8 mouse cellular contexts compared by ENCODE assay signal in the genomic region with DNA sequence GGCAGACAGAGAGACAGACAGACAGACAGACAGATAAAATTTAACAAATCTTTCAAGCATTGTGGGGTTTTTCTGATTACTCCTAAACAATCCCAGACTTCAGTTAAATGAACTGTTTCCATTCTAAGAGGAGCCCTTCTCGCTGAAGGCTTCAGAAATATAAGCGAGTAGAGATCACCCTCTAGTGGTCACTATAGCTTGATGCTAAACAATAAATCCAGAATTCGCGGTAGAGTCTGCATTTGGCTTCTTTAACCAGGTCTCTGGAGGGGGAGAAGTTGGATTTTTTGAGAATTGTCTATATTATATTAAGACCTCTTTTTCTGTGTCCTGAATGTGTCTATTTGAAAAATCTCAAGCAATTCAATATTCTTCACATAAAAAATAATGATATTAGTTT. TPM values are rescaled to one million over a fixed set of nuclear protein-coding genes. Genes with fewer than 3 reads are reported as not detected.
DNase-seq lines count a peak whose midpoint lies in the region; ATAC-seq and TF ChIP-seq lines count a peak whose summit lies in the region.
"Had no signal": no experiment of that assay in that cellular context is flagged by ENCODE, and none has a peak within 500 bp of the region (broad histone marks: within the 10 kb centered on the region; RNA-seq: fewer than 3 reads in every experiment).

No protein-coding gene starts in this region.

- H3K4me1 ChIP-seq in E14TG2a.4 (replicated peaks; ENCODE audit: low read depth, low read length) = no peaks in the 10 kb centered on the region
- no peaks in the 10 kb centered on the region for H3K4me1 ChIP-seq in hindbrain, embryonic 13.5 days (replicated peaks)
- H3K4me1 ChIP-seq in neural tube, embryonic 14.5 days (ENCODE audit: control insufficient read depth, insufficient read depth, low read length) = no peaks in the 10 kb centered on the region
- H3K4me1 ChIP-seq: megakaryocyte, embryonic 14.5 days had no signal

- no peak overlapping the region for H3K4me2 ChIP-seq in hindbrain, embryonic 13.5 days
- H3K4me2 ChIP-seq in neural tube, embryonic 14.5 days (ENCODE audit: low read depth, low read length) = no peak overlapping the region

- no peak overlapping the region; the same call in 1 of the 2 replicates for H3K4me3 ChIP-seq in layer of hippocampus, adult 2 months
- no peak overlapping the region for H3K4me3 ChIP-seq in E14TG2a.4 (replicated peaks; ENCODE audit: low read length)
- no peak overlapping the region for H3K4me3 ChIP-seq in hindbrain, embryonic 13.5 days
- H3K4me3 ChIP-seq in neural tube, embryonic 14.5 days (ENCODE audit: low read depth, low read length) = no peak overlapping the region
- H3K4me3 ChIP-seq: megakaryocyte, embryonic 14.5 days had no signal

- peak; percentile 75 for ATAC-seq in hindbrain, embryonic 13.5 days (ENCODE audit: low FRiP score)
- ATAC-seq in neural tube, embryonic 14.5 days (ENCODE audit: low read depth) = peak; percentile 78

- H3K9me3 ChIP-seq in E14TG2a.4 (ENCODE audit: low read length) = no peaks in the 10 kb centered on the region
- no peaks in the 10 kb centered on the region for H3K9me3 ChIP-seq in hindbrain, embryonic 13.5 days
- H3K9me3 ChIP-seq in neural tube, embryonic 14.5 days (ENCODE audit: control insufficient read depth, low read length) = no peaks in the 10 kb centered on the region
- H3K9me3 ChIP-seq: megakaryocyte, embryonic 14.5 days had no signal

- DNase-seq in layer of hippocampus, adult 2 months (ENCODE audit: low spot score in 2 of 2) = peak; percentile 35 to 38
- no peak for DNase-seq in layer of hippocampus, postnatal 36 days
- peak; percentile 76 for DNase-seq in brain, adult 2 months (ENCODE audit: low read depth, low spot score)
- no peak for DNase-seq in ovary, postnatal 10 days (ENCODE audit: low spot score)

- H3K36me3 ChIP-seq in E14TG2a.4 (ENCODE audit: insufficient read depth, low read length) = no peaks in the 10 kb centered on the region
- H3K36me3 ChIP-seq in hindbrain, embryonic 13.5 days = no peaks in the 10 kb centered on the region
- no peaks in the 10 kb centered on the region for H3K36me3 ChIP-seq in neural tube, embryonic 14.5 days (ENCODE audit: control insufficient read depth, insufficient read depth, low read length)

- no peak overlapping the region for H3K9ac ChIP-seq in hindbrain, embryonic 13.5 days
- no peak overlapping the region for H3K9ac ChIP-seq in neural tube, embryonic 14.5 days (replicated peaks; ENCODE audit: low read depth, low read length)

- no peaks in the 10 kb centered on the region for H3K27me3 ChIP-seq in E14TG2a.4 (ENCODE audit: insufficient read depth, low read length)
- H3K27me3 ChIP-seq in hindbrain, embryonic 13.5 days = no peaks in the 10 kb centered on the region
- no peaks in the 10 kb centered on the region for H3K27me3 ChIP-seq in neural tube, embryonic 14.5 days (ENCODE audit: control insufficient read depth, insufficient read depth, low read length)

- 2% methylated on average over 4 of the region's 4 CpGs for WGBS in hindbrain, embryonic 13.5 days
- WGBS in neural tube, embryonic 14.5 days = 2% methylated on average over 4 of the region's 4 CpGs

- H3K27ac ChIP-seq in layer of hippocampus, adult 2 months = no peak overlapping the region
- H3K27ac ChIP-seq in hindbrain, embryonic 13.5 days = no peak overlapping the region
- H3K27ac ChIP-seq in neural tube, embryonic 14.5 days (ENCODE audit: low read depth, low read length) = no peak overlapping the region

- TF ChIP-seq CTCF in layer of hippocampus, adult 2 months (conservative IDR thresholded peaks at IDR 0.05) = peak; percentile 78
- TF ChIP-seq CTCF in E14TG2a.4 (conservative IDR thresholded peaks at IDR 0.05; ENCODE audit: low read length) = peak; percentile 58

RNA-seq across cellular contexts. Expression of gene Jrkl, which starts 50.4 kb away (rescaled TPM):
- total RNA-seq in layer of hippocampus, adult 2 months (2021) = 1 to 10 TPM; 8.6 to 9.2 TPM
- total RNA-seq in layer of hippocampus, postnatal 36 days (2021) = 10 to 100 TPM; 10.5 to 11.6 TPM
- polyA plus RNA-seq in hindbrain, embryonic 13.5 days (2015; fragmentation: Nextera tagmentation; extraction: Ambion mirVana) = 12.7 and 12.8 TPM in 2 replicates
- 9.1 and 11.7 TPM in 2 replicates for polyA plus RNA-seq in neural tube, embryonic 14.5 days (2014; fragmentation: Nextera tagmentation; extraction: Ambion mirVana)

RNA-seq across cellular contexts. Expression of gene Ccdc82, which starts 51.5 kb away (rescaled TPM):
- total RNA-seq in layer of hippocampus, adult 2 months (2021) = 10 to 100 TPM; 14.1 to 17.9 TPM
- total RNA-seq in layer of hippocampus, postnatal 36 days (2021) = 10 to 100 TPM; 14.7 to 17.2 TPM
- 13.5 and 13.7 TPM in 2 replicates for polyA plus RNA-seq in hindbrain, embryonic 13.5 days (2015; fragmentation: Nextera tagmentation; extraction: Ambion mirVana)
- polyA plus RNA-seq in neural tube, embryonic 14.5 days (2014; fragmentation: Nextera tagmentation; extraction: Ambion mirVana) = 20.8 and 21.9 TPM in 2 replicates

Comparison
In these comparisons a context has a peak if more than half of its experiments do, and no peak if none do; other contexts are left out.
1. DNase-seq: peak in layer of hippocampus, adult 2 months (2 of 2) and brain, adult 2 months (single experiment); none in layer of hippocampus, postnatal 36 days (0 of 2) and ovary, postnatal 10 days (single experiment).